13 mouse cellular contexts compared by ENCODE assay signal in the genomic region with DNA sequence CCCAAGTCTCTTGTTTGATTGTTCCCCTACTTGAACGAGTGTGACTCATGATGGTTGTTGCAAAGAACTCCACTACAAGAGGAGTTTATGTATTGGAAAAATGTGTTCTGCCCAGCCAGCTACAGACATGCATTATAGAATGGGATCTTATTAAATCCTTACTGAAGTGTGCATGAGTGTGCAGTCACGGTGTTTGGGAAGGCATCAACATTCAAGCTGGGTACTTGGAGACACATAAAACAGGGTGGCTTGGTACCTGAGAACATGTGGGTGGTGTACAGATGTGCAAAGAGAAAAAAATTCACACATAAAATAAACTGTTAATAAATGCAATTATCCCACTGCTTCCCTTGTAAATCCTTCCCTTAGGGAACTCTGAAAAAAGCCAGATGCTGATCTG.
"Had no signal": no experiment of that assay in that cellular context is flagged by ENCODE, and none has a peak within 500 bp of the region (broad histone marks: within the 10 kb centered on the region; RNA-seq: fewer than 3 reads in every experiment).

No protein-coding gene starts in this region.

- H3K9me3 ChIP-seq: midbrain, embryonic 13.5 days; midbrain, embryonic 15.5 days; neural tube, embryonic 12.5 days had no signal

- ATAC-seq: midbrain, embryonic 13.5 days; midbrain, embryonic 15.5 days had no signal

- H3K9ac ChIP-seq: lung, embryonic 14.5 days; midbrain, embryonic 13.5 days; midbrain, embryonic 15.5 days; neural tube, embryonic 12.5 days had no signal

- H3K4me1 ChIP-seq: megakaryocyte, embryonic 14.5 days; midbrain, embryonic 13.5 days; midbrain, embryonic 15.5 days; neural tube, embryonic 12.5 days had no signal

- H3K4me3 ChIP-seq: megakaryocyte, embryonic 14.5 days; midbrain, embryonic 13.5 days; midbrain, embryonic 15.5 days; neural tube, embryonic 12.5 days had no signal

- H3K27me3 ChIP-seq: megakaryocyte, embryonic 14.5 days; midbrain, embryonic 13.5 days; midbrain, embryonic 15.5 days; neural tube, embryonic 12.5 days had no signal

- H3K4me2 ChIP-seq: lung, embryonic 14.5 days; midbrain, embryonic 11.5 days; midbrain, embryonic 13.5 days; midbrain, embryonic 15.5 days; neural tube, embryonic 12.5 days had no signal

- H3K36me3 ChIP-seq: midbrain, embryonic 13.5 days; midbrain, embryonic 15.5 days; neural tube, embryonic 12.5 days had no signal

- H3K27ac ChIP-seq: macrophage; midbrain, embryonic 13.5 days; midbrain, embryonic 15.5 days; neural tube, embryonic 12.5 days had no signal

- DNase-seq: lung, adult 18-20 months; lung, postnatal 10 days; right cerebral cortex, postnatal 14 days; thymus, adult 18-20 months; thymus, postnatal 25 days; thymus, postnatal 4 days had no signal
